Mouse (Mus musculus): Measurements from ENCODE around the gene Dapk3. TPM values are rescaled to one million over a fixed set of nuclear protein-coding genes. Genes with fewer than 3 reads are reported as not detected.
"Not testable (repeated sequence)": the region's sequence is repeated elsewhere in the genome, so short reads cannot be mapped to it uniquely, and the experiment has no call there.

Dapk3 gene
- polyA plus RNA-seq, 1 experiment from 2014 or later: 55.1 TPM

- H3K36me3 ChIP-seq (ENCODE audit: control insufficient read depth, insufficient read depth): peaks cover 10% of the 10 kb centered on the region
- H3K4me3 ChIP-seq (replicated peaks; ENCODE audit: low read length): no peak overlapping the region
- H3K4me1 ChIP-seq (replicated peaks; ENCODE audit: control insufficient read depth, insufficient read depth, low read length): peaks cover 19% of the 10 kb centered on the region
- H3K4me2 ChIP-seq (ENCODE audit: low read length): no peak overlapping the region
- H3K27me3 ChIP-seq (replicated peaks; ENCODE audit: control insufficient read depth, insufficient read depth, low read length): no peaks in the 10 kb centered on the region
- no peak overlapping the region for H3K27ac ChIP-seq (ENCODE audit: low read length)
- 93% methylated on average over 8 of the region's 8 CpGs for WGBS
- H3K9ac ChIP-seq (replicated peaks; ENCODE audit: low read depth, low read length): no peak overlapping the region
- no peaks in the 10 kb centered on the region for H3K9me3 ChIP-seq (ENCODE audit: control insufficient read depth, low read length)
- ATAC-seq: no peak
Observed at GRCm38 (mm10) chr10:81165118-81165517, 17.7 kb upstream of the Dapk3 start.

- ATAC-seq: peak; percentile 86
- H3K27me3 ChIP-seq (replicated peaks; ENCODE audit: control insufficient read depth, insufficient read depth, low read length): no peaks in the 10 kb centered on the region
- H3K4me1 ChIP-seq (replicated peaks; ENCODE audit: control insufficient read depth, insufficient read depth, low read length): peaks cover 19% of the 10 kb centered on the region
- peak within 1 kb of the TSS; percentile 72 for H3K9ac ChIP-seq (replicated peaks; ENCODE audit: low read depth, low read length)
- peaks cover 6% of the 10 kb centered on the region; the same call in 1 of the 2 replicates for H3K36me3 ChIP-seq (ENCODE audit: control insufficient read depth, insufficient read depth)
- H3K4me2 ChIP-seq (ENCODE audit: low read length): peak within 1 kb of the TSS; percentile 93
- peak within 1 kb of the TSS; percentile 61 for H3K27ac ChIP-seq (ENCODE audit: low read length)
- no peaks in the 10 kb centered on the region for H3K9me3 ChIP-seq (ENCODE audit: control insufficient read depth, low read length)
- peak within 1 kb of the TSS; percentile 65 for H3K4me3 ChIP-seq (replicated peaks; ENCODE audit: low read length)
- WGBS: under 1% methylated on average over 63 of the region's 64 CpGs
Observed at GRCm38 (mm10) chr10:81167200-81168086, 15.4 kb upstream of the Dapk3 start, which contains the start of gene Pias4. TSS of gene Pias4 (minus strand) at chr10:81167923.

GRCm38 (mm10) chr10:81168087-81168431 is 14.7 kb upstream of the Dapk3 start:
- peak overlapping the region; percentile 56 for H3K4me3 ChIP-seq (replicated peaks; ENCODE audit: low read length)
- 6% methylated on average over 5 of the region's 5 CpGs for WGBS
- H3K4me2 ChIP-seq (ENCODE audit: low read length): peak overlapping the region; percentile 63
- no peaks in the 10 kb centered on the region for H3K9me3 ChIP-seq (ENCODE audit: control insufficient read depth, low read length)
- peaks cover 19% of the 10 kb centered on the region for H3K4me1 ChIP-seq (replicated peaks; ENCODE audit: control insufficient read depth, insufficient read depth, low read length)
- peak overlapping the region; percentile 59; the same call in 1 of the 2 replicates for H3K9ac ChIP-seq (replicated peaks; ENCODE audit: low read depth, low read length)
- ATAC-seq: peak; percentile 57
- peak overlapping the region; percentile 61 for H3K27ac ChIP-seq (ENCODE audit: low read length)
- peaks cover 6% of the 10 kb centered on the region; the same call in 1 of the 2 replicates for H3K36me3 ChIP-seq (ENCODE audit: control insufficient read depth, insufficient read depth)
- no peaks in the 10 kb centered on the region for H3K27me3 ChIP-seq (replicated peaks; ENCODE audit: control insufficient read depth, insufficient read depth, low read length)

GRCm38 (mm10) chr10:81168521-81169244 is 14.1 kb upstream of the Dapk3 start:
- ATAC-seq: peak; percentile 54
- Histone ChIP-seq H3K36me3 (ENCODE audit: control insufficient read depth, insufficient read depth) (peaks cover 2% of the 10 kb centered on the region; the same call in 1 of the 2 replicates), H3K4me3 (replicated peaks; ENCODE audit: low read length) (peak overlapping the region; percentile 56), H3K27ac (ENCODE audit: low read length) (peak overlapping the region; percentile 61), H3K27me3 (replicated peaks; ENCODE audit: control insufficient read depth, insufficient read depth, low read length) (no peaks in the 10 kb centered on the region), H3K9ac (replicated peaks; ENCODE audit: low read depth, low read length) (peak overlapping the region; percentile 59), H3K9me3 (ENCODE audit: control insufficient read depth, low read length) (no peaks in the 10 kb centered on the region), H3K4me1 (replicated peaks; ENCODE audit: control insufficient read depth, insufficient read depth, low read length) (peaks cover 24% of the 10 kb centered on the region), H3K4me2 (ENCODE audit: low read length) (peak overlapping the region; percentile 63)
- 3% methylated on average over 29 of the region's 29 CpGs for WGBS

GRCm38 (mm10) chr10:81169411-81169900 is 13.3 kb upstream of the Dapk3 start:
- H3K9ac ChIP-seq (replicated peaks; ENCODE audit: low read depth, low read length); H3K36me3 ChIP-seq (ENCODE audit: control insufficient read depth, insufficient read depth); H3K4me3 ChIP-seq (replicated peaks; ENCODE audit: low read length); H3K27me3 ChIP-seq (replicated peaks; ENCODE audit: control insufficient read depth, insufficient read depth, low read length); H3K9me3 ChIP-seq (ENCODE audit: control insufficient read depth, low read length); H3K27ac ChIP-seq (ENCODE audit: low read length); H3K4me2 ChIP-seq (ENCODE audit: low read length); ATAC-seq: not testable (repeated sequence)
- H3K4me1 ChIP-seq (replicated peaks; ENCODE audit: control insufficient read depth, insufficient read depth, low read length): peaks cover 32% of the 10 kb centered on the region
- WGBS: 39% methylated on average over 10 of the region's 14 CpGs

- Histone ChIP-seq H3K4me2 (ENCODE audit: low read length) (peak overlapping the region; percentile 45), H3K27ac (ENCODE audit: low read length) (peak overlapping the region; percentile 94), H3K4me1 (replicated peaks; ENCODE audit: control insufficient read depth, insufficient read depth, low read length) (peaks cover 46% of the 10 kb centered on the region), H3K27me3 (replicated peaks; ENCODE audit: control insufficient read depth, insufficient read depth, low read length) (no peaks in the 10 kb centered on the region), H3K9ac (replicated peaks; ENCODE audit: low read depth, low read length) (peak overlapping the region; percentile 40), H3K9me3 (ENCODE audit: control insufficient read depth, low read length) (no peaks in the 10 kb centered on the region), H3K36me3 (ENCODE audit: control insufficient read depth, insufficient read depth) (peaks cover under 1% of the 10 kb centered on the region), H3K4me3 (replicated peaks; ENCODE audit: low read length) (peak overlapping the region; percentile 11)
- peak; percentile 21 for ATAC-seq
- WGBS: 4% methylated on average over 21 of the region's 21 CpGs
Observed at GRCm38 (mm10) chr10:81173132-81173531, 9.7 kb upstream of the Dapk3 start.

- H3K36me3 ChIP-seq (ENCODE audit: control insufficient read depth, insufficient read depth): peaks cover 16% of the 10 kb centered on the region
- peak; percentile 66 for ATAC-seq
- no peaks in the 10 kb centered on the region for H3K27me3 ChIP-seq (replicated peaks; ENCODE audit: control insufficient read depth, insufficient read depth, low read length)
- peak overlapping the region; percentile 66 for H3K4me2 ChIP-seq (ENCODE audit: low read length)
- peak overlapping the region; percentile 42 for H3K4me3 ChIP-seq (replicated peaks; ENCODE audit: low read length)
- H3K27ac ChIP-seq (ENCODE audit: low read length): peak overlapping the region; percentile 94
- under 1% methylated on average over 29 of the region's 29 CpGs for WGBS
- H3K9ac ChIP-seq (replicated peaks; ENCODE audit: low read depth, low read length): peak overlapping the region; percentile 61
- H3K4me1 ChIP-seq (replicated peaks; ENCODE audit: control insufficient read depth, insufficient read depth, low read length): peaks cover 40% of the 10 kb centered on the region
- no peaks in the 10 kb centered on the region for H3K9me3 ChIP-seq (ENCODE audit: control insufficient read depth, low read length)
Observed at GRCm38 (mm10) chr10:81174617-81175344, 8.0 kb upstream of the Dapk3 start.

GRCm38 (mm10) chr10:81175345-81175701 is 7.5 kb upstream of the Dapk3 start:
- Histone ChIP-seq H3K9ac (replicated peaks; ENCODE audit: low read depth, low read length) (peak overlapping the region; percentile 61), H3K4me1 (replicated peaks; ENCODE audit: control insufficient read depth, insufficient read depth, low read length) (peaks cover 40% of the 10 kb centered on the region), H3K36me3 (ENCODE audit: control insufficient read depth, insufficient read depth) (peaks cover 19% of the 10 kb centered on the region), H3K4me2 (ENCODE audit: low read length) (peak overlapping the region; percentile 66), H3K4me3 (replicated peaks; ENCODE audit: low read length) (peak overlapping the region; percentile 42), H3K27ac (ENCODE audit: low read length) (peak overlapping the region; percentile 94)
- 4% methylated on average over 4 of the region's 4 CpGs for WGBS
- H3K9me3 ChIP-seq (ENCODE audit: control insufficient read depth, low read length); ATAC-seq; H3K27me3 ChIP-seq (replicated peaks; ENCODE audit: control insufficient read depth, insufficient read depth, low read length): not testable (repeated sequence)
